Mouse (Mus musculus): ENCODE data around the gene Zbtb8b. TPM values are rescaled to one million over a fixed set of nuclear protein-coding genes. Genes with fewer than 3 reads are reported as not detected.
A peak's percentile ranks its signal among the peaks of the same experiment; 100 is the strongest.

Gene Zbtb8b
- total and polyA plus RNA-seq, 2 experiments = not detected

GRCm38 (mm10) chr4:129456126-129456525, 15.5 kb upstream of the Zbtb8b start:
- Histone ChIP-seq H3K4me1 (ENCODE audit: control insufficient read depth, insufficient read depth, low read length) (no peaks in the 10 kb centered on the region; the same call in 1 of the 2 replicates), H3K9ac (ENCODE audit: low read depth, low read length) (no peak overlapping the region), H3K79me2 (ENCODE audit: control insufficient read depth, insufficient read depth, low read length) (no peaks in the 10 kb centered on the region), H3K4me3 (ENCODE audit: insufficient read depth, low read depth, low read length) (no peak overlapping the region), H3K27me3 (ENCODE audit: control insufficient read depth, insufficient read depth, low read length) (no peaks in the 10 kb centered on the region), H3K27ac (replicated peaks; ENCODE audit: insufficient read depth, low read depth, low read length) (no peak overlapping the region), H3K36me3 (ENCODE audit: control insufficient read depth, insufficient read depth, low read length) (no peaks in the 10 kb centered on the region)
- DNase-seq (ENCODE audit: extremely low read depth, low read depth, low spot score) = no peak
- no peak for TF ChIP-seq POLR2A (IDR thresholded peaks at IDR 0.05; ENCODE audit: extremely low read depth, insufficient read depth, low read length)
- TF ChIP-seq CTCF (IDR thresholded peaks at IDR 0.05; ENCODE audit: low read depth, low read length) = no peak
- WGBS = 35% methylated on average over 5 of the region's 5 CpGs

- Histone ChIP-seq H3K27me3 (ENCODE audit: control insufficient read depth, insufficient read depth, low read length) (no peaks in the 10 kb centered on the region), H3K79me2 (ENCODE audit: control insufficient read depth, insufficient read depth, low read length) (no peaks in the 10 kb centered on the region), H3K36me3 (ENCODE audit: control insufficient read depth, insufficient read depth, low read length) (no peaks in the 10 kb centered on the region), H3K9ac (ENCODE audit: low read depth, low read length) (no peak overlapping the region), H3K4me1 (ENCODE audit: control insufficient read depth, insufficient read depth, low read length) (no peaks in the 10 kb centered on the region; the same call in 1 of the 2 replicates), H3K4me3 (ENCODE audit: insufficient read depth, low read depth, low read length) (no peak overlapping the region), H3K27ac (replicated peaks; ENCODE audit: insufficient read depth, low read depth, low read length) (no peak overlapping the region)
- 0% methylated on average over 5 of the region's 5 CpGs for WGBS
- DNase-seq (ENCODE audit: extremely low read depth, low read depth, low spot score) = peak; percentile 70
- TF ChIP-seq POLR2A (IDR thresholded peaks at IDR 0.05; ENCODE audit: extremely low read depth, insufficient read depth, low read length) = no peak
- TF ChIP-seq CTCF (IDR thresholded peaks at IDR 0.05; ENCODE audit: low read depth, low read length) = peak; percentile 49
Measured at GRCm38 (mm10) chr4:129455265-129455664, 14.6 kb upstream of the Zbtb8b start.

GRCm38 (mm10) chr4:129451471-129452169, 11.0 kb upstream of the Zbtb8b start:
- H3K4me3 ChIP-seq (ENCODE audit: insufficient read depth, low read depth, low read length) = no peak overlapping the region
- H3K9ac ChIP-seq (ENCODE audit: low read depth, low read length) = no peak overlapping the region
- no peaks in the 10 kb centered on the region for H3K79me2 ChIP-seq (ENCODE audit: control insufficient read depth, insufficient read depth, low read length)
- WGBS = 80% methylated on average over 15 of the region's 15 CpGs
- H3K4me1 ChIP-seq (ENCODE audit: control insufficient read depth, insufficient read depth, low read length) = no peaks in the 10 kb centered on the region; the same call in 1 of the 2 replicates
- TF ChIP-seq POLR2A (IDR thresholded peaks at IDR 0.05; ENCODE audit: extremely low read depth, insufficient read depth, low read length) = no peak
- no peak for TF ChIP-seq CTCF (IDR thresholded peaks at IDR 0.05; ENCODE audit: low read depth, low read length)
- no peaks in the 10 kb centered on the region for H3K27me3 ChIP-seq (ENCODE audit: control insufficient read depth, insufficient read depth, low read length)
- no peak for DNase-seq (ENCODE audit: extremely low read depth, low read depth, low spot score)
- H3K36me3 ChIP-seq (ENCODE audit: control insufficient read depth, insufficient read depth, low read length) = no peaks in the 10 kb centered on the region
- H3K27ac ChIP-seq (replicated peaks; ENCODE audit: insufficient read depth, low read depth, low read length) = no peak overlapping the region

- Histone ChIP-seq H3K79me2 (ENCODE audit: control insufficient read depth, insufficient read depth, low read length) (no peaks in the 10 kb centered on the region), H3K9ac (ENCODE audit: low read depth, low read length) (no peak overlapping the region), H3K4me1 (ENCODE audit: control insufficient read depth, insufficient read depth, low read length) (no peaks in the 10 kb centered on the region; the same call in 1 of the 2 replicates), H3K27me3 (ENCODE audit: control insufficient read depth, insufficient read depth, low read length) (no peaks in the 10 kb centered on the region), H3K27ac (replicated peaks; ENCODE audit: insufficient read depth, low read depth, low read length) (no peak overlapping the region), H3K36me3 (ENCODE audit: control insufficient read depth, insufficient read depth, low read length) (no peaks in the 10 kb centered on the region), H3K4me3 (ENCODE audit: insufficient read depth, low read depth, low read length) (no peak overlapping the region)
- TF ChIP-seq CTCF (IDR thresholded peaks at IDR 0.05; ENCODE audit: low read depth, low read length) (no peak), POLR2A (IDR thresholded peaks at IDR 0.05; ENCODE audit: extremely low read depth, insufficient read depth, low read length) (no peak)
- no peak for DNase-seq (ENCODE audit: extremely low read depth, low read depth, low spot score)
- WGBS = 63% methylated on average over 2 of the region's 2 CpGs
Measured at GRCm38 (mm10) chr4:129450851-129451250, 10.2 kb upstream of the Zbtb8b start.

- Histone ChIP-seq H3K27me3 (ENCODE audit: control insufficient read depth, insufficient read depth, low read length) (no peaks in the 10 kb centered on the region; the same call in 1 of the 2 replicates), H3K4me3 (ENCODE audit: insufficient read depth, low read depth, low read length) (no peak overlapping the region), H3K4me1 (ENCODE audit: control insufficient read depth, insufficient read depth, low read length) (no peaks in the 10 kb centered on the region; the same call in 1 of the 2 replicates), H3K79me2 (ENCODE audit: control insufficient read depth, insufficient read depth, low read length) (no peaks in the 10 kb centered on the region), H3K27ac (replicated peaks; ENCODE audit: insufficient read depth, low read depth, low read length) (no peak overlapping the region), H3K9ac (ENCODE audit: low read depth, low read length) (no peak overlapping the region), H3K36me3 (ENCODE audit: control insufficient read depth, insufficient read depth, low read length) (no peaks in the 10 kb centered on the region)
- TF ChIP-seq CTCF (IDR thresholded peaks at IDR 0.05; ENCODE audit: low read depth, low read length) (no peak), POLR2A (IDR thresholded peaks at IDR 0.05; ENCODE audit: extremely low read depth, insufficient read depth, low read length) (no peak)
- peak; percentile 82 for DNase-seq (ENCODE audit: extremely low read depth, low read depth, low spot score)
- WGBS = 46% methylated on average over 6 of the region's 6 CpGs
Measured at GRCm38 (mm10) chr4:129448713-129449112, 8.1 kb upstream of the Zbtb8b start.
